Mouse (Mus musculus): Measurements from ENCODE around the gene Ercc2. TPM values are rescaled to one million over a fixed set of nuclear protein-coding genes. Genes with fewer than 3 reads are reported as not detected.

The Ercc2 gene
- polyA plus RNA-seq, 1 experiment from 2014 or later, result 5.9 TPM

- no peak for ATAC-seq (ENCODE audit: low read depth)
- 63% methylated on average over 6 of the region's 6 CpGs for WGBS (ENCODE audit: insufficient replicate concordance)
- peaks cover 2% of the 10 kb centered on the region for H3K4me1 ChIP-seq (ENCODE audit: control insufficient read depth, low read depth, low read length)
These were observed 44.5 kb downstream of the Ercc2 start for GRCm38 (mm10) chr7:19426349-19426748.

GRCm38 (mm10) chr7:19426888-19427287, 45.1 kb downstream of the Ercc2 start:
- no peak for ATAC-seq (ENCODE audit: low read depth)
- peaks cover 10% of the 10 kb centered on the region; the same call in 1 of the 2 replicates for H3K27me3 ChIP-seq (ENCODE audit: control insufficient read depth, insufficient read depth, low read depth, low read length)
- H3K36me3 ChIP-seq (ENCODE audit: control insufficient read depth, insufficient read depth), result no peaks in the 10 kb centered on the region
- no peak overlapping the region for H3K9ac ChIP-seq (ENCODE audit: low read depth, low read length)
- no peaks in the 10 kb centered on the region for H3K9me3 ChIP-seq (replicated peaks; ENCODE audit: control insufficient read depth, low read length)
- H3K4me2 ChIP-seq (ENCODE audit: low read depth, low read length), result no peak overlapping the region
- no peaks in the 10 kb centered on the region for H3K4me1 ChIP-seq (ENCODE audit: control insufficient read depth, low read depth, low read length)
- 73% methylated on average over 6 of the region's 6 CpGs for WGBS (ENCODE audit: insufficient replicate concordance)
- H3K27ac ChIP-seq (ENCODE audit: low read length), result no peak overlapping the region
- no peak overlapping the region for H3K4me3 ChIP-seq (ENCODE audit: low read depth, low read length)

More at GRCm38 (mm10) chr7:19426349-19426748, 44.5 kb downstream of the Ercc2 start:
- Histone ChIP-seq H3K9me3 (replicated peaks; ENCODE audit: control insufficient read depth, low read length) (no peaks in the 10 kb centered on the region), H3K27me3 (ENCODE audit: control insufficient read depth, insufficient read depth, low read depth, low read length) (peaks cover 13% of the 10 kb centered on the region), H3K9ac (ENCODE audit: low read depth, low read length) (no peak overlapping the region), H3K4me2 (ENCODE audit: low read depth, low read length) (no peak overlapping the region), H3K4me3 (ENCODE audit: low read depth, low read length) (no peak overlapping the region), H3K36me3 (ENCODE audit: control insufficient read depth, insufficient read depth) (no peaks in the 10 kb centered on the region), H3K27ac (ENCODE audit: low read length) (no peak overlapping the region)

- H3K27ac ChIP-seq (ENCODE audit: low read length), result no peak overlapping the region
- H3K27me3 ChIP-seq (ENCODE audit: control insufficient read depth, insufficient read depth, low read depth, low read length), result no peaks in the 10 kb centered on the region
- H3K36me3 ChIP-seq (ENCODE audit: control insufficient read depth, insufficient read depth), result peaks cover 11% of the 10 kb centered on the region
- H3K9me3 ChIP-seq (replicated peaks; ENCODE audit: control insufficient read depth, low read length), result no peaks in the 10 kb centered on the region
- WGBS (ENCODE audit: insufficient replicate concordance), result 71% methylated on average over 15 of the region's 15 CpGs
- H3K4me3 ChIP-seq (ENCODE audit: low read depth, low read length), result no peak overlapping the region
- H3K4me1 ChIP-seq (ENCODE audit: control insufficient read depth, low read depth, low read length), result no peaks in the 10 kb centered on the region
- H3K9ac ChIP-seq (ENCODE audit: low read depth, low read length), result no peak overlapping the region
- no peak overlapping the region for H3K4me2 ChIP-seq (ENCODE audit: low read depth, low read length)
- ATAC-seq (ENCODE audit: low read depth), result no peak
These were observed 46.3 kb downstream of the Ercc2 start for GRCm38 (mm10) chr7:19427999-19428650.

DNA sequence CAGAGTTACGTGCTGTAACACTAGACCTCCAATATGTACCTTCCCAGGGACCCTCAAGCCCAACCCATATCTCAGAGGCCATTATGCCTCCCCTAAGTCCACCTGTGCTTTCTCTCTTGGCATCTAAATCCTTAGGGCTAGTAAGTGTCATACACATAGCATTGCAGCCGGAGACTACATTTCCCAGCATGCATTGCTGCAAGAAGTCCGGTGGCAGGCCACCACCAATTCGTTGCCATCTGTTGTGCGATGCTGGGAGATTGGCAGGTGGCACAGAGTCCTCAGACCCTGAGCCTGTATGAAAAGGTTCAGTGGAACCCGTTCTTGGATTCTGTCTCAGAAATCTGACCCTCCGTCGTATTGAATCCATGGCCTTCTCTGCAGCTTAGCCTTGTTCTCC, 47.9 kb downstream of the Ercc2 start:
- WGBS (ENCODE audit: insufficient replicate concordance), result 69% methylated on average over 8 of the region's 8 CpGs
- H3K36me3 ChIP-seq (ENCODE audit: control insufficient read depth, insufficient read depth), result peaks cover 11% of the 10 kb centered on the region

GRCm38 (mm10) chr7:19430402-19430801, 48.6 kb downstream of the Ercc2 start:
- no peaks in the 10 kb centered on the region for H3K9me3 ChIP-seq (replicated peaks; ENCODE audit: control insufficient read depth, low read length)
- no peak overlapping the region for H3K4me3 ChIP-seq (ENCODE audit: low read depth, low read length)
- no peaks in the 10 kb centered on the region for H3K27me3 ChIP-seq (ENCODE audit: control insufficient read depth, insufficient read depth, low read depth, low read length)
- no peak for ATAC-seq (ENCODE audit: low read depth)
- no peak overlapping the region for H3K27ac ChIP-seq (ENCODE audit: low read length)
- H3K9ac ChIP-seq (ENCODE audit: low read depth, low read length), result no peak overlapping the region
- no peak overlapping the region for H3K4me2 ChIP-seq (ENCODE audit: low read depth, low read length)
- H3K36me3 ChIP-seq (ENCODE audit: control insufficient read depth, insufficient read depth), result peaks cover 11% of the 10 kb centered on the region
- no peaks in the 10 kb centered on the region for H3K4me1 ChIP-seq (ENCODE audit: control insufficient read depth, low read depth, low read length)
- 75% methylated on average over 6 of the region's 6 CpGs for WGBS (ENCODE audit: insufficient replicate concordance)

More for the DNA sequence above, 47.9 kb downstream of the Ercc2 start:
- ATAC-seq (ENCODE audit: low read depth), result no peak
- Histone ChIP-seq H3K4me1 (ENCODE audit: control insufficient read depth, low read depth, low read length) (no peaks in the 10 kb centered on the region), H3K9me3 (replicated peaks; ENCODE audit: control insufficient read depth, low read length) (no peaks in the 10 kb centered on the region), H3K4me2 (ENCODE audit: low read depth, low read length) (no peak overlapping the region), H3K4me3 (ENCODE audit: low read depth, low read length) (no peak overlapping the region), H3K27me3 (ENCODE audit: control insufficient read depth, insufficient read depth, low read depth, low read length) (no peaks in the 10 kb centered on the region), H3K9ac (ENCODE audit: low read depth, low read length) (no peak overlapping the region), H3K27ac (ENCODE audit: low read length) (no peak overlapping the region)

DNA sequence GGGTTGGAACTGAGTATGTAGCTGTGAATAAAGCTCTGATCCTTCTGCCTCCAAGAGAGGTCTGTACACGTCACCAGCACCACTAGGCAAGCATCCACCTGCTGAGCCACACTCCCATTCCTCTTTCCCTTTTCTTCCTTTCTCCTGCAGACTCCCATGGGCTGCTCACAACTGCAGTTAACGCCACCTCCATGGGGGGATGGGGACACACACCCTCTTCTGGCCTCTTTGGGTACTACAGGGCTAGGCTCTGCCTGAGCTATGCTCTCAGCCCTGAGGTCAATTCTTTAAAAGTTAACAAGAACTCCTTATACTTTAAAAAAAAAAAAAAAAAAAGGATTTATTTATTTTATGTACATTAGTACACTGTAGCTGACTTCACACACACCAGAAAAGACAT, 50.7 kb downstream of the Ercc2 start:
- WGBS (ENCODE audit: insufficient replicate concordance), result 86% methylated on average over 2 of the region's 2 CpGs
- peaks cover 13% of the 10 kb centered on the region for H3K36me3 ChIP-seq (ENCODE audit: control insufficient read depth, insufficient read depth)

DNA sequence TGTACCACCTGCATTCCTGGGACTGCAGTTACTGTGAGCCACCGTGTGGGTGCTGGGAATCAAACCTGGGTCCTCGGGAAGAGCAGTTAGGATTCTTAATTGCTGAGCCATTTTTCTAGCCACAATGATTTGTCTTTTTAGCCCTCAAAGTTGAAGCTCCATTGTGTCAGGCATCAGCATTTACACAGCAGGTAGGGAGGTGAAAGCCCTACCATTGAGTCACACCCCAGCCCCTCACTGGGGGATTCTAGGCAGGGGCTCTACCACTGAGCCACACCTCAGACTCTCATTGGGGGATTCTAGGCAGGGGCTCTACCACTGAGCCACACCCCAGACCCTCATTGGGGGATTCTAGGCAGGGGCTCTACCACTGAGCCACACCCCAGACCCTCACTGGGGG, 54.5 kb downstream of the Ercc2 start:
- ATAC-seq (ENCODE audit: low read depth), result no peak
- Histone ChIP-seq H3K4me3 (ENCODE audit: low read depth, low read length) (no peak overlapping the region), H3K4me2 (ENCODE audit: low read depth, low read length) (no peak overlapping the region), H3K27ac (ENCODE audit: low read length) (no peak overlapping the region), H3K27me3 (ENCODE audit: control insufficient read depth, insufficient read depth, low read depth, low read length) (no peaks in the 10 kb centered on the region), H3K9me3 (replicated peaks; ENCODE audit: control insufficient read depth, low read length) (no peaks in the 10 kb centered on the region), H3K4me1 (ENCODE audit: control insufficient read depth, low read depth, low read length) (no peaks in the 10 kb centered on the region), H3K9ac (ENCODE audit: low read depth, low read length) (no peak overlapping the region), H3K36me3 (ENCODE audit: control insufficient read depth, insufficient read depth) (peaks cover 13% of the 10 kb centered on the region)
- WGBS (ENCODE audit: insufficient replicate concordance), result 62% methylated on average over 2 of the region's 2 CpGs

More for the DNA sequence above, 50.7 kb downstream of the Ercc2 start:
- H3K27ac ChIP-seq (ENCODE audit: low read length), result no peak overlapping the region
- H3K27me3 ChIP-seq (ENCODE audit: control insufficient read depth, insufficient read depth, low read depth, low read length), result no peaks in the 10 kb centered on the region
- no peak overlapping the region for H3K9ac ChIP-seq (ENCODE audit: low read depth, low read length)
- no peaks in the 10 kb centered on the region for H3K9me3 ChIP-seq (replicated peaks; ENCODE audit: control insufficient read depth, low read length)
- no peak overlapping the region for H3K4me2 ChIP-seq (ENCODE audit: low read depth, low read length)
- no peak for ATAC-seq (ENCODE audit: low read depth)
- H3K4me1 ChIP-seq (ENCODE audit: control insufficient read depth, low read depth, low read length), result no peaks in the 10 kb centered on the region
- no peak overlapping the region for H3K4me3 ChIP-seq (ENCODE audit: low read depth, low read length)

DNA sequence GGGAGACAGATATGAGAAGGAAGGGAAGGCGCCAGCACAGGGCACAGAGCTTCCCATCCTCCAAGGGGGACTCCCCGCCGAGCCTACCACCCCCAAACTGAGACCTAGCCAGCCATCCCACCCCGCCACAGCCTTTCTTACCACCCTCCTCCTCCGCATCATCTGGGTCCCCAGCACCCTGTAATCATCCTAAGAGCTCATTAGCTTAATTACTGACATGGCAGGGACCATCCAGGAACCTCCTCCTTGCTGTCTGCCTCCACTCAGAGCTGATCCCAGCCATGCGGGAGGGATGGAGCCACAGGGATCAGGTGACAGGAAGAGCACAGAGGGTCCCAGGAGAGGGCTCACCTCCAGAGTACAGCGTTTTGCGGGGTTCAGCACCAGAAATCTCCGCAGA, 55.2 kb downstream of the Ercc2 start:
- no peak for ATAC-seq (ENCODE audit: low read depth)
- WGBS (ENCODE audit: insufficient replicate concordance), result 75% methylated on average over 9 of the region's 9 CpGs
- Histone ChIP-seq H3K36me3 (ENCODE audit: control insufficient read depth, insufficient read depth) (peaks cover 13% of the 10 kb centered on the region), H3K27ac (ENCODE audit: low read length) (no peak overlapping the region), H3K9ac (ENCODE audit: low read depth, low read length) (no peak overlapping the region), H3K4me1 (ENCODE audit: control insufficient read depth, low read depth, low read length) (no peaks in the 10 kb centered on the region), H3K4me2 (ENCODE audit: low read depth, low read length) (no peak overlapping the region), H3K9me3 (replicated peaks; ENCODE audit: control insufficient read depth, low read length) (no peaks in the 10 kb centered on the region), H3K4me3 (ENCODE audit: low read depth, low read length) (no peak overlapping the region), H3K27me3 (ENCODE audit: control insufficient read depth, insufficient read depth, low read depth, low read length) (no peaks in the 10 kb centered on the region)

GRCm38 (mm10) chr7:19441448-19442091, 59.8 kb downstream of the Ercc2 start:
- Histone ChIP-seq H3K4me2 (ENCODE audit: low read depth, low read length) (no peak overlapping the region), H3K9ac (ENCODE audit: low read depth, low read length) (no peak overlapping the region), H3K27ac (ENCODE audit: low read length) (no peak overlapping the region), H3K36me3 (ENCODE audit: control insufficient read depth, insufficient read depth) (peaks cover 2% of the 10 kb centered on the region), H3K9me3 (replicated peaks; ENCODE audit: control insufficient read depth, low read length) (no peaks in the 10 kb centered on the region), H3K4me1 (ENCODE audit: control insufficient read depth, low read depth, low read length) (no peaks in the 10 kb centered on the region), H3K27me3 (ENCODE audit: control insufficient read depth, insufficient read depth, low read depth, low read length) (no peaks in the 10 kb centered on the region), H3K4me3 (ENCODE audit: low read depth, low read length) (no peak overlapping the region)
- peak; percentile 59 for ATAC-seq (ENCODE audit: low read depth)
- 45% methylated on average over 9 of the region's 9 CpGs for WGBS (ENCODE audit: insufficient replicate concordance)

Data from liver, embryonic 16.5 days (tissue).